ENCODE assay signal across 8 mouse cellular contexts in genomic region chr9:7176618-7177610, GRCm38 (mm10). TPM values are rescaled to one million over a fixed set of nuclear protein-coding genes. Genes with fewer than 3 reads are reported as not detected.
DNase-seq lines count a peak whose midpoint lies in the region; ATAC-seq lines count a peak whose summit lies in the region.

No protein-coding gene starts in this region.

- H3K4me1 ChIP-seq in intestine, embryonic 15.5 days (replicated peaks) = peaks cover 8% of the 10 kb centered on the region; the same call in 1 of the 2 replicates

- 11% methylated on average over 41 of the region's 41 CpGs for WGBS in intestine, embryonic 15.5 days

- intact Hi-C loops in gastrocnemius, postnatal 36 days (cut with DNase I) = no loop called here
- intact Hi-C loops in left cerebral cortex, postnatal 14 days (cut with DNase I) = no loop called here

- no peaks in the 10 kb centered on the region for H3K27me3 ChIP-seq in intestine, embryonic 15.5 days (replicated peaks)

- H3K27ac ChIP-seq in intestine, embryonic 15.5 days = peak overlapping the region; percentile 36; the same call in 1 of the 2 replicates

- no peaks in the 10 kb centered on the region for H3K36me3 ChIP-seq in intestine, embryonic 15.5 days

- H3K4me2 ChIP-seq in intestine, embryonic 15.5 days (replicated peaks) = peak overlapping the region; percentile 92

- peak; percentile 100 for ATAC-seq in intestine, embryonic 15.5 days
- ATAC-seq in megakaryocyte-erythroid progenitor cell, adult 5-6 weeks (replicated peaks; ENCODE audit: low FRiP score, low TSS enrichment, poor library complexity, severe bottlenecking) = peak; percentile 100

- peak overlapping the region; percentile 53 for H3K4me3 ChIP-seq in intestine, embryonic 15.5 days (replicated peaks)

- peak overlapping the region; percentile 49 for H3K9ac ChIP-seq in intestine, embryonic 15.5 days

- peak; percentile 90 for DNase-seq in adrenal gland, adult 2 months
- peak; percentile 82 for DNase-seq in embryo, embryonic 11.5 days (ENCODE audit: low read depth, low spot score)
- DNase-seq in gastrocnemius, postnatal 36 days = peak; percentile 72 to 76
- peak; percentile 94 to 96 for DNase-seq in left cerebral cortex, postnatal 14 days (ENCODE audit: low spot score in 2 of 2)
- DNase-seq in right cerebral cortex, postnatal 25 days = peak; percentile 93
- peak; percentile 76 to 86 for DNase-seq in urinary bladder, postnatal 36 days (ENCODE audit: low spot score in 2 of 2)

- no peaks in the 10 kb centered on the region for H3K9me3 ChIP-seq in intestine, embryonic 15.5 days

RNA-seq across cellular contexts. Expression of gene Dync2h1, which starts 7.3 kb away (rescaled TPM):
- total RNA-seq in adrenal gland, adult 2 months (2021) = 10 to 100 TPM in 1 of 2 experiments, 1 to 10 TPM in 1; 9.1 to 11.0 TPM
- 0.79 and 0.85 TPM in 2 replicates for polyA plus RNA-seq in adrenal gland, adult 2 months (2012; rRNA removed)
- total RNA-seq in gastrocnemius, postnatal 36 days (2021) = 1 to 10 TPM; 1.3 to 1.7 TPM
- 11.0 and 11.6 TPM in 2 replicates for polyA plus RNA-seq in intestine, embryonic 15.5 days (2015; fragmentation: Nextera tagmentation; extraction: Ambion mirVana)
- total RNA-seq in left cerebral cortex, postnatal 14 days (2021) = 10 to 100 TPM; 28.7 to 29.5 TPM
- 4.9 and 9.1 TPM in 2 replicates for total RNA-seq in megakaryocyte-erythroid progenitor cell, adult 5-6 weeks (2014; fragmentation: Nextera tagmentation)
- total RNA-seq in megakaryocyte-erythroid progenitor cell, adult 5-6 weeks (2017) = 4.3 and 7.4 TPM in 2 replicates

RNA-seq across cellular contexts. Expression of gene Dcun1d5, which starts 7.4 kb away (rescaled TPM):
- 10 to 100 TPM; 69.1 to 73.3 TPM for total RNA-seq in adrenal gland, adult 2 months (2021)
- polyA plus RNA-seq in adrenal gland, adult 2 months (2012; rRNA removed) = 52.1 and 62.2 TPM in 2 replicates
- total RNA-seq in gastrocnemius, postnatal 36 days (2021) = 10 to 100 TPM; 71.0 to 71.2 TPM
- 107 and 123 TPM in 2 replicates for polyA plus RNA-seq in intestine, embryonic 15.5 days (2015; fragmentation: Nextera tagmentation; extraction: Ambion mirVana)
- total RNA-seq in left cerebral cortex, postnatal 14 days (2021) = 10 to 100 TPM; 82.0 to 82.7 TPM
- 67.8 and 92.5 TPM in 2 replicates for total RNA-seq in megakaryocyte-erythroid progenitor cell, adult 5-6 weeks (2014; fragmentation: Nextera tagmentation)
- total RNA-seq in megakaryocyte-erythroid progenitor cell, adult 5-6 weeks (2017) = 122 and 129 TPM in 2 replicates

Comparison
In these comparisons a context has a peak if more than half of its experiments do, and no peak if none do; other contexts are left out.
1. Peak in every context shown above with its lines: DNase-seq, ATAC-seq, H3K4me3 ChIP-seq and H3K27ac ChIP-seq.